Mouse (Mus musculus): ENCODE measurements around the gene Lrp1.
"Not testable (repeated sequence)": the region's sequence is repeated elsewhere in the genome, so short reads cannot be mapped to it uniquely, and the experiment has no call there.

Gene Lrp1

DNA sequence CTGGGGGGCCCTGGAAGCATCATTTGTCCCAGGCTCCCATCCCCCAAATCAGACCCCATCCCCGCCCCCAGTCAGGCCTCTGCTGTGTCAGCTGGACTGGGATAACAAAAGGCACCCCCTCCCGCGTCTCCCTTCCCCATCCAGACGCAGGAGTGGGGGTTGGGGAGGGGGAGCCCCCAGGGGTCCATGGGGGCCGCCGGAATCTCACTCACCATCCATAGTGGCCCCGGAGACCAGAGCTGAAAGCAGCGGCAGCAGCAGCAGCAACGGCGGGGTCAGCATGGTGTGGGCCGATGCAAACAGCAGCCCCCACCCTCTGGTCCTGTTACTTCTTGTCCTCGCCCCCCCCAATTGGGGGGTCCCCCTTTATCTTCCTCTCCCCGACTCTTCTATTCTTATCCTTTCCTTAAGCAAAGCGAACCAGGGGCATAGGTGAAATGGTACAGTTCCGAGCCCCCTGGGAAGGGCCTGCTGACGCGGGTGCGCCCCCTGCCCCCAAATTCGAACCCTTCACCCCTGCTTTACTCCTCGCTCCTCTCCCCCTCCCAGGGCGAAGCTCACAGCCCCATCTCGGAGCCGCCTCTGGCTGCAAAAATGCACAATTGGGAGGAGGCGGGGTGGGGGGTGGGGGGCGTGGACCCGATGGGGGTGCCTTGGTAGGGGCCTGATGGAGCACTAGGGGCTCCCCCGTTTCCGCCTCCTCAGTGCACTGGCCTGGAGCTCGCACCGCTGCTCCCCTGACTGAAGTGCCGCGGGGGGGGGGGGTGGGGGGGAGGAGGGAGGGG lies at the start of gene Lrp1:
Gene Lrp1, minus strand, starts transcription at position 743 of the 785 bp plus-strand sequence.
- DNase-seq (ENCODE audit: low spot score in 2 of 2), result no peak

DNA sequence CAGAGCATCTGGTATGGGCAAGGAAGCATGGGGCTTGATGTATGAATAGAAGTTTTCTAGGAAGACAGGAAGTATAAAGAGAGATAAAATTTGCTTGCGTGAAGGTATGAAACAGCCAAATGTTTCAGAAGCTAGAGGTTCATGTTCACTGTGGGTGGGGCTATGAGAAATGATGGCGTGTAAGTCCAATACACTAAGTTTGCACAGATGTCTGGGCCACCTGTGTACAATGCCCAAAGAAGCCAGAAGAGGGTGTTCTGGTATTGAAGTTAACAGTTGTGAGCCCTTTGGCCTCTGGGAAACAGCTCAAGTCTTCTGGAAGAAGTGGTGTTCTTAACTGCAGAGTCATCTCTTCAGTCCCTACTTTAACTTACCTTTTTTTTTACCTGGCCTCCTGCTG lies 49.2 kb upstream of the Lrp1 start:
- DNase-seq (ENCODE audit: low spot score in 2 of 2), result no peak

DNA sequence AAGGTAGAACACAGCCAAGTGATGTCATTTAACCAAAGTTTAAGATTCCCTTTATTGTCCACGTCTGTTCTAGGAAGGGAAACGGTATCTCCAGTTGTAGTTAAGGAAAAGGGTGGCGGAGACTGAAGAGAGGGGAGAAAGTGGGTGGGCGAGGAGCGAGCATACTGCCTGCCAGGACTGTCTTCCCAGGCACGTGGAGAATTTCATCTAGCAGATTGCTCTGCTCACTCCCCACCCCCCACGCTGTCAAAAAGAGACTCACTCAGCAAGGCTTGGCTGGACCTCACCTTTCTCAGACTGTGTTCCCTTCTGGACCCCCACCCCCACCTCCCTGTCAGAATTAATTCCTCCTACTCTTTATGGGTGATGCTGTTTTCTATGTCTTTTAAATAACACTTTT lies 48.2 kb upstream of the Lrp1 start:
- DNase-seq (ENCODE audit: low spot score in 2 of 2), result no peak

- DNase-seq (ENCODE audit: low spot score in 2 of 2), result peak; percentile 85 to 86
Measured at GRCm38 (mm10) chr10:127668093-127669050, 47.4 kb upstream of the Lrp1 start, which contains the start of gene Nab2. Gene Nab2, minus strand, starts transcription at chr10:127668568.

DNA sequence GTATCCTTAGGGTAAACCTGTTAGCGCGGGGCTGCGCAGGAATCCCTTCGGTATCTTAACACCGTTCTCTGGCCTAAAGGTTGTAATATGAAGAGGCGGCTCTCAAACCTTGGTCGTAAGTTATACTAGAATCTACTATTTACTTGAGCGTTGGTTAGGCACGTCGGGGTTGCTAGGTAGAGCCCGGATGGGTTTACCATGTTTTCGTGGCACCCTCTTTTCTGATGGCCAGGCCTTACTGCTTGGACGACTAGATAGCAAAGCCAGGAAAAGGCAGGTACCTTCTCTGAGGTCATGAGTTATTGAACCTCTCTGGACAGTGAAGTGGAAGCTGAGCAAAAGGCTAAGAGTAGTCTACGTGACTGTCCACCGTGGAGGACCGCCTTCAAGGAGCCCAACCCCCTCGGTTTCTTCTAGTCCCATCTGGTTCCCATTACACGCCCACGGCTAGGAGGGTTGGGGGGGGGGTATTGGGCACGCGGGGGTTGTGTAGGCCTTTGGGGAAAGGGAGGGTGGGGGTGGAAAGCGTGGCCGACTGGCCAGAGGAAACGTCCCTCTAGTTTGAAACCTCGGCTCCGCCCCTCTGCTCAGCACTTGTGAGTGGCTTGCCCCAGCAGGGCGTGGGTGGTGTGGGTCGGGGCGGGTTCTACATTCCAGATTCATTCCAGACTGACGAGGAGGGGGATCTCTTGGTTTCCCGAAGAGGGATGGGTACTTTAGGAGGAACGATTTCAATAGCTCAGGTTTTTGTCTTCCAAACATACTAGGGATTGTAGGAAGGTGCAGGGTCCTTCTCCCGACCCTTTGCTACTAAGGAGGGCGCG lies 46.5 kb upstream of the Lrp1 start:
- DNase-seq (ENCODE audit: low spot score in 2 of 2), result peak; percentile 93 to 94

DNA sequence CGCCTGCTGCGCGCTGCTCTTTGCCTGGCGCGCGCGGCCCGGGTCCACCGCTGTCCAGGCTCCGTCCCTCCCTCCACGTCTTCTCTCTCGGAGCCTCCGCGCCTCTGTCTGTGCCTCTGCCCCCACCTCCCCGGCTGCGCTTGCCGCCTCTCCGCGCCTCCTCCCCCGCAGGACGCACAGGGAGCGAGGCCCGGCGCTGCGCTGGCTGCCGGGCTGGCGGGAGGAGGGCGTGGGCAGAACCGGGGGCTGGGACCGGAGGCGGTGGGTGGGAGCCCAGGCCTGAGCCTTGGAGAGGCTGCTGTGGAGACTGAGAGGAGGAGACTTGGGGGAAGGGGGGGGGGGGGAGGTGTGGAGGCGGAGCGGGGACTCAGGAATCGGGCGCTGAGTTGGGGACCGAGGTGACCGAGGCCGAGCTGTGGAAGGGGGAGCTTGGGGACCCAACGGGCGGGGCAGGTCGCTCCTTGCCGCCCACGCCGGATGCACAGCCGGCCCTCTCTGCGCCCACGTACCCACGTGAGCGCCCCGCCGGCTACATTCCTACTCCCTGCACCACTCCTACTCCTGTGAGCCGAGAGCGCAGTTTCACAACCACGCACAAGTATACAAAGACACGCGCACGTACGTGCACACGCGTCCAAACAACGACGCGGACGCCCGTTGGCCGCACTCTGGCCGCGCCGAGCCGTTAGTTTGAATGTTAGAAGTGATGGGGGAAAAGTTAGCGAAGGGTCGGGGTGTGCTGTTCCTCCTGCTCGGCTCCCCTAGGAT lies 45.7 kb upstream of the Lrp1 start, which contains the start of gene Nemp1:
Gene Nemp1, plus strand, starts transcription at position 401 of the 768 bp plus-strand sequence.
- DNase-seq (ENCODE audit: low spot score in 2 of 2), result peak; percentile 89 to 93

DNA sequence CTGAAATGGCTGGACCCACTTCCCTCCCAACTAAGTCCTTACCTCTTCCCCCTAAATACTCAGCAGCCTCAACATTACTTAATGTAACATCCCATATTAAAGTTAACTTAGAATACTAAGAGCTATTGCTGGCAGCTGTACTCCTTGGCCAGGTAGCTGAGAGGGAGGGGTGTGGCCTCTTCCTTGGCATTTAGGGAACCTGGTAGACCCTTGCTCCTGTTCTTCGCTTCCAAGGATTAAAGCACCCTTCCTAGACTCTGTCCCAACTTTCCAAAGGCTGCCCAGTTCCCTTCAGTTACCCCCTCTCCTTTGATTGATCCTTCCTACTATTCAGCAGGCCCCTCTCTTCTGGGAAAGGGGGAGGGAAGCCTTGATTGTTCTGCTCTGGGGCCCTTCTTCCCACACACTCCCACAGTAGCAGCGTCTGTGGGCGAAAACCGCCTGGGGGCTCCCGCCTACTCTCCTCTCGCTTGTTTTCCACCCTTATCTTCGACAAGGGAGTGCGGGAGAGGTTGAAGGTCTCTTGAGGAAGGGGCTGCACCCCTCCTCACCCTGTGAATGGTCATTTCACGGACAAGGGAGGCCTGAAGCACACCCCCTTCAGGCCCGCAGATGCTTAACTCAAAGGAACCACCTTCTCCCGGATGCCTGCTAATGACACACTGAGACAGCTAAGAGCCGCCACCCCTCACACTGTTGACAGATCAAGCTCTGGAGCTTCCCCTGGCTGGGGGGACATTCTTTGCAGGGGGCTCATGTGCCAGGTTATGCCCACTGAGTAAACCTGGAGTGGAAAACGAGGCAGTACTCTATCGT lies 44.6 kb upstream of the Lrp1 start:
- DNase-seq (ENCODE audit: low spot score in 2 of 2), result no peak

DNA sequence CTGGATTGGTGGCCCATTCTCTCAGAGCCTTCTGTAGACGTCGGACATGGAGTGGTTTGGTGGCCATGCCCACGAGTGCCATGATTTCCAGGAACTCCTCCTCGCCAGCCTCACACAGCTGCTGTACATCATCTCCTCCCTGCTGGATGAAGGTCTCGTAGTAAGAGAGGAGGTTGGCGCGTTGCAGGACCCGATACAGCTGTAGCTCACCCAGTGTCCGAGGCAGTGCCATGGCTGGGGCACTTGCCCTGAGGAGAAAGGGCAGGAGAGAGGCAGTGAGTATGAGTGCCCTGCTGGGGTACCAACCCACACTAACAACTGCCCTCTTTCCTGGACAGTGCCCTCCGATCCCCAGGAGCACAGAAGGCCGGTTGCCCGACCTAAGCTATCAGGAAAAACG lies 43.9 kb upstream of the Lrp1 start:
- DNase-seq (ENCODE audit: low spot score in 2 of 2), result no peak

DNA sequence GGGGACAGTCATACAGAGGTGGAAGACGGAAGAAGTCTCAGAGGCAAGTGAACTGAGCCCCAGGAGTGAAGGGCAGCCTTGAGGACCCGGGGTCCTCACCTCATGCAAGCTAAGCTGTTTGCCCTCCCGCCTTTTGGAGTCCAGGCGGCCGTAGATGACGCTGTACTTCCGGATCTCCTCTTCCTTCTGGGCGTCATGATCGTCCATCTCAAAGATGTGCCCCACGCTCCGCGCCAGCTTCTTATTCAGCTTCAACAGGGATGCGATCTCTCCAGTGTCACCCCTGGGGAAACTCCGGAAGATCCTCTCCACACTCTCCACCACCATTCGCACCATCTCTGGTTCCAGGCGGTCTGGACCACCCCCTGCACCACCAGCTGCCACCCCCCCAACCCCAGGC lies 43.2 kb upstream of the Lrp1 start:
- DNase-seq (ENCODE audit: low spot score in 2 of 2), result no peak

GRCm38 (mm10) chr10:127663590-127663989 lies 42.6 kb upstream of the Lrp1 start:
- no peak for DNase-seq (ENCODE audit: low spot score in 2 of 2)

GRCm38 (mm10) chr10:127662666-127663253 lies 41.8 kb upstream of the Lrp1 start:
- no peak for DNase-seq (ENCODE audit: low spot score in 2 of 2)

DNA sequence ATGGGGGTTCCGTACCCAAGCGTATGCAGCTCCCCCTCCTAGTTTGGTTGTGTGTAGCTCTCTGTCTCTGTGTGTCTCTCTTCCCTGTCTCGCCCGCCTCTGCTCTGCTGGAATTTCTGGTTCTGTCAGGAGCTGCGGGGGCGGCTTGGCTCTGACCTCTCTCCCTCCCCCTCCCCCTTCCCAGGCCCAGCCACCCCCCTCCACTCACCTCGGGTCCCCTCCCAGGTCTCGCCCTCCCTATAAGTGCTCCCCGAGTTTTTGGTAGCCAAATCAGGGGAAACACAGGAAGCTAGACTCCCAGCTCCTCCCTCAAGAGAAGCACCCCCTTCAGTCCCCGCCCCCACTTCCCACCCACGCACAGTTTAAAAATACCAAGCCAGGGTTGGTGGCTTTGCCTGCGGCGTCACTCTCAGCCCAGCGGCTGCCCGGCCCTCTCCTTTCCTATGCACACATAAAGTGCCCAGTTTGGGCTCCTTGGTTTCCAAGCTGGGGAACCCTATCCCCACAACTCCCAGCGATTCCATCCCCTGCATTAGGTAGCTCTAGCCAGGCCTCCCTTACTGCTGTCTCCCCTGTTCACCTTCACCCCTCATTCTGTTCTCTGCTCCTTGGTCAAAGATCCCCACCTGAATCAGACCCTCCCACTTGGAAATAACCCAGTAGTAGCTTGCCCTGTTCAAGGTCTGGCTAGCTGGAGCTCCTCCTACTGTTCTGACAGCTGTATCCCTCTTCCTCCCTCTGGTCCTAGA lies 41.1 kb upstream of the Lrp1 start:
- peak; percentile 75 to 78 for DNase-seq (ENCODE audit: low spot score in 2 of 2)

- DNase-seq (ENCODE audit: low spot score in 2 of 2), result no peak
Measured at GRCm38 (mm10) chr10:127661291-127661914, 40.5 kb upstream of the Lrp1 start.

- DNase-seq (ENCODE audit: low spot score in 2 of 2), result no peak
Measured at GRCm38 (mm10) chr10:127659551-127659950, 38.6 kb upstream of the Lrp1 start.

DNA sequence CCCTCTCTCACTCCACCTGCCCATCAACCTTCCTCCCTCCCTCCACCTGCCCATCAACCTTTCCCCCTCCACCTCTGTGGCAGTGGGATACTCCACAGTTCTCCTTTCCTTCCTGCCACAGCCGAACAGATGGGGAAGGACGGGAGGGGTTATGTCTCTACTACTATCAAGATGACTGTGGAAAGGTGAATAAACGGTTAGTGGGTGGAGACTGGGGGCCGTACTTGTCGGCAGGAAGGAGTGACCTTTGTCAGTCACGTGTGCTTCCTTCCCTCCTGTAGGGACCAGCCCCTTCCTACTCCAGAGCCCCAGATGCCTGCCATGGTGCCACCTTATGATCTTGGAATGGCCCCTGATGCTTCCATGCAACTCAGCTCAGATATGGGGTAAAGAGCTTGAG lies 37.1 kb upstream of the Lrp1 start:
- no peak for DNase-seq (ENCODE audit: low spot score in 2 of 2)

DNA sequence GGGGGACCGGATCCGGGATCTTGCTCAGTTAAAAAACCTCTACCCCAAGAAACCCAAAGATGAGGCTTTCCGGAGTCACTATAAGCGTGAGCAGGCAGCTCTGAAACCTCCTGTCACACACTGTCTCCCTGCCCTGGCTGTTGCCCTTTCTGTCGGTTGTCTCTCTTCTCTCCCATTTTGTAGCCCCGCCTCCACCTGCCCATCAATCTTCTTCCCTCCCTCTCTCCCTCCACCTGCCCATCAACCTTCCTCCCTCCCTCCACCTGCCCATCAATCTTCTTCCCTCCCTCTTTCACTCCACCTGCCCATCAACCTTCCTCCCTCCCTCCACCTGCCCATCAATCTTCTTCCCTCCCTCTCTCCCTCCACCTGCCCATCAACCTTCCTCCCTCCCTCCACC lies 36.7 kb upstream of the Lrp1 start:
- DNase-seq (ENCODE audit: low spot score in 2 of 2), result not testable (repeated sequence)

DNA sequence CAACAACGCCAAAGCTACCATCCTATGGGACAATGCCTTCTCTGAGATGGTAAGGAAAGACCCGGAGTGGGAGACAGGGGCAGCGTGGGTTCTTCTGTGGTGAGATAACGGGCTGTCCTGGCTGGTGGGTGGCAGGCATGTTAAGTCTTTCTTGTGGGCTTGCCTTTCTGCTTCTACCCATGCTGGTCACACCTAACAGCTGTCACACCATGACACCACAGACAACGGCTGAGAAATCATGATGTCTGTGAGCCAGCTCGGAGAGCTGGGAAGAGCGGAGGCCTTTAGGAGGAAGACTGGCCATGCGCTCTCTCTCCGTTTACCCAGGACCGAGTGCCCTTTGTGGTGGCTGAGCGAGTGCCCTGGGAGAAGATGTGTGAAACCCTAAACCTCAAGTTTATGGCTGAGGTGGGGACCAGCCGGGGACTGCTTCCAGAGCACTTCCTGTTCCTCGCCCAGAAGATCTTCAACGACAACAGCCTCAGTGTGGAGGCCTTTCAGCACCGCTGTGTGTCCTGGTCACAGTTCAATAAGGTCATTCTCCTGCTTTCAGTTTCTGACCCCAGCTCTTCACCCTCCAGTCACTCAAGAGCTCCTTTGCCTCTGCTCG lies 34.1 kb upstream of the Lrp1 start:
- no peak for DNase-seq (ENCODE audit: low spot score in 2 of 2)

Measured in heart, adult 9 months (tissue).